18 mouse cellular contexts compared by ENCODE assay signal in the genomic region with DNA sequence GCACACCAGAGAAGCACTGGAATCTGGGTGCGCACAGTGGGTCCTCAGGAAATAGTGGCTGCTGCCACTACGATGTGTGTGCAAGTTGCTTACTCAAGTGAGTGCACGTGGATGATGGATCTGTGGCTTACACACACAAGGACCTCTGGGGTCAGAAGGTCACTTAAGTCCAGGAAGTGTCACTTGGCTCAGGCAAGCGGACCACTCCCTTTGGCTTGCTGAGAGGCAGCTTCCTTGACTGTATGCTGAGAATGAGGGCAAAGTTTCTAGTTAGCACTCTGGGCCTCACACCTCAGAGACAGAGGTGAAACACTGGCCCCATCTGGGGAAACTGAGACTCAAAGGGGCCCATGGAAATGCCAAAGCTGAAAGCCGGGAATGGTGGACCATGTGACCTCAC.
DNase-seq lines count a peak whose midpoint lies in the region; ATAC-seq and TF ChIP-seq lines count a peak whose summit lies in the region.
"Had no signal": no experiment of that assay in that cellular context is flagged by ENCODE, and none has a peak within 500 bp of the region (broad histone marks: within the 10 kb centered on the region; RNA-seq: fewer than 3 reads in every experiment).

No protein-coding gene starts in this region.

- no peak overlapping the region for H3K4me3 ChIP-seq in kidney, embryonic 15.5 days (replicated peaks)
- no peak overlapping the region for H3K4me3 ChIP-seq in CH12.LX (replicated peaks in 1 of 3; ENCODE audit: low read depth in 2 of 3, low read length in 2 of 3, poor library complexity in 1 of 3)
- H3K4me3 ChIP-seq in intestine, embryonic 14.5 days (ENCODE audit: low read depth, low read length): no peak overlapping the region
- H3K4me3 ChIP-seq: embryonic facial prominence, embryonic 12.5 days; erythroblast, embryonic 14.5 days; heart, embryonic 12.5 days; neural tube, embryonic 15.5 days had no signal

- TF ChIP-seq CTCF in CH12.LX (conservative IDR thresholded peaks at IDR 0.05 in 1 of 2, IDR thresholded peaks at IDR 0.05 in 1 of 2; ENCODE audit: low read depth in 2 of 2, low read length in 2 of 2): no peak

- dilution Hi-C loops in CH12.LX (cut with MboI; ENCODE audit: extremely low pct_ligation_motif_present, extremely low pct_unique_long_range_greater_than_20kb, low sequenced_read_pairs): no loop called here

- H3K27me3 ChIP-seq in kidney, embryonic 15.5 days: no peaks in the 10 kb centered on the region
- H3K27me3 ChIP-seq in CH12.LX (replicated peaks): no peaks in the 10 kb centered on the region
- no peaks in the 10 kb centered on the region for H3K27me3 ChIP-seq in intestine, embryonic 14.5 days (replicated peaks; ENCODE audit: control insufficient read depth, insufficient read depth, low read length)
- H3K27me3 ChIP-seq: embryonic facial prominence, embryonic 12.5 days; heart, embryonic 12.5 days; neural tube, embryonic 15.5 days had no signal

- H3K79me2 ChIP-seq in CH12.LX (replicated peaks; ENCODE audit: control insufficient read depth, extremely low read depth, insufficient read depth, poor library complexity, severe bottlenecking): no peaks in the 10 kb centered on the region

- no peaks in the 10 kb centered on the region for H3K36me3 ChIP-seq in kidney, embryonic 15.5 days
- no peaks in the 10 kb centered on the region for H3K36me3 ChIP-seq in CH12.LX (replicated peaks in 1 of 2; ENCODE audit: control insufficient read depth in 1 of 2, insufficient read depth in 1 of 2, low read length in 1 of 2)
- no peaks in the 10 kb centered on the region for H3K36me3 ChIP-seq in intestine, embryonic 14.5 days (ENCODE audit: control insufficient read depth, insufficient read depth, low read length)
- H3K36me3 ChIP-seq: embryonic facial prominence, embryonic 12.5 days; heart, embryonic 12.5 days; neural tube, embryonic 15.5 days had no signal

- in situ Hi-C loops in CH12.LX (cut with MboI; ENCODE audit: low pct_ligation_motif_present, low pct_unique_long_range_greater_than_20kb, low sequenced_read_pairs): no loop called here

- peaks cover 34% of the 10 kb centered on the region for H3K4me1 ChIP-seq in kidney, embryonic 15.5 days
- peaks cover 1 to 11% of the 10 kb centered on the region in 2 experiments; a peak in 3 of 4 replicates for H3K4me1 ChIP-seq in CH12.LX (ENCODE audit: control insufficient read depth in 1 of 2, insufficient read depth in 2 of 2)
- peaks cover 33% of the 10 kb centered on the region for H3K4me1 ChIP-seq in intestine, embryonic 14.5 days (replicated peaks; ENCODE audit: control insufficient read depth, insufficient read depth, low read length)

- TF ChIP-seq POLR2A in CH12.LX (IDR thresholded peaks at IDR 0.05; ENCODE audit: low read depth, low read length): no peak

- 71% methylated on average over 5 of the region's 5 CpGs for WGBS in kidney, embryonic 15.5 days
- 71% methylated on average over 5 of the region's 5 CpGs for WGBS in intestine, embryonic 14.5 days

- ATAC-seq in kidney, embryonic 15.5 days (replicated peaks; ENCODE audit: low FRiP score): no peak
- 0 out of 2 replicates have a peak, but pooled peaks have one; percentile 9 for ATAC-seq in intestine, embryonic 14.5 days (replicated peaks; ENCODE audit: low FRiP score, low TSS enrichment, low read depth)
- ATAC-seq: forebrain, embryonic 14.5 days had no signal

- no peak overlapping the region for H3K4me2 ChIP-seq in kidney, embryonic 15.5 days
- H3K4me2 ChIP-seq in CH12.LX (ENCODE audit: insufficient read depth, low read depth, poor library complexity, severe bottlenecking): no peak overlapping the region
- H3K4me2 ChIP-seq in intestine, embryonic 14.5 days (ENCODE audit: low read length): no peak overlapping the region
- H3K4me2 ChIP-seq: embryonic facial prominence, embryonic 12.5 days; heart, embryonic 12.5 days; hindbrain, embryonic 14.5 days; neural tube, embryonic 15.5 days had no signal

- TF ChIP-seq RAD21 in CH12.LX (IDR thresholded peaks at IDR 0.05; ENCODE audit: low read depth, low read length): no peak

- no peak for TF ChIP-seq EP300 in CH12.LX (IDR thresholded peaks at IDR 0.05; ENCODE audit: low read length)

- no peaks in the 10 kb centered on the region for H3K9me3 ChIP-seq in kidney, embryonic 15.5 days (replicated peaks)
- H3K9me3 ChIP-seq in CH12.LX (replicated peaks; ENCODE audit: low read length): no peaks in the 10 kb centered on the region
- no peaks in the 10 kb centered on the region for H3K9me3 ChIP-seq in intestine, embryonic 14.5 days (ENCODE audit: control insufficient read depth, low read length)
- H3K9me3 ChIP-seq: embryonic facial prominence, embryonic 12.5 days; heart, embryonic 12.5 days; neural tube, embryonic 15.5 days had no signal

- DNase-seq in kidney, adult 18-20 months: peak; percentile 37
- no peak for DNase-seq in CH12.LX (ENCODE audit: extremely low read depth)
- DNase-seq in intestine, embryonic 14.5 days (ENCODE audit: low spot score): no peak
- DNase-seq in kidney, postnatal 25 days: peak; percentile 46 to 74
- DNase-seq in ovary, adult 18-20 months (ENCODE audit: low spot score): no peak
- no peak for DNase-seq in thymus, postnatal 25 days
- DNase-seq: adrenal gland, adult 8-10 months; gastrocnemius, postnatal 25 days; heart, postnatal 14 days had no signal

- H3K27ac ChIP-seq in kidney, embryonic 15.5 days: no peak overlapping the region
- H3K27ac ChIP-seq in CH12.LX (ENCODE audit: insufficient read depth, low read depth): no peak overlapping the region
- no peak overlapping the region for H3K27ac ChIP-seq in intestine, embryonic 14.5 days (ENCODE audit: low read depth)
- H3K27ac ChIP-seq: hindbrain, embryonic 14.5 days; kidney, postnatal 0 days; liver, embryonic 14.5 days had no signal

- H3K9ac ChIP-seq in kidney, embryonic 15.5 days: no peak overlapping the region
- H3K9ac ChIP-seq in CH12.LX (ENCODE audit: insufficient read depth, low read depth): no peak overlapping the region
- no peak overlapping the region for H3K9ac ChIP-seq in intestine, embryonic 14.5 days (ENCODE audit: low read length)
- H3K9ac ChIP-seq: embryonic facial prominence, embryonic 12.5 days; heart, embryonic 12.5 days; hindbrain, embryonic 14.5 days; liver, embryonic 14.5 days; neural tube, embryonic 15.5 days had no signal

TF ChIP-seq in CH12.LX, 34 proteins besides CTCF, POLR2A, EP300 and RAD21:
- no peak for TF ChIP-seq USF1 (IDR thresholded peaks at IDR 0.05; ENCODE audit: low read depth, low read length)
- TF ChIP-seq MXI1 (IDR thresholded peaks at IDR 0.05; ENCODE audit: low read depth, low read length): no peak
- TF ChIP-seq ELF1 (IDR thresholded peaks at IDR 0.05; ENCODE audit: low read depth, low read length): no peak
- no peak for TF ChIP-seq HCFC1 (IDR thresholded peaks at IDR 0.05; ENCODE audit: low read depth, low read length)
- TF ChIP-seq BHLHE40 (IDR thresholded peaks at IDR 0.05; ENCODE audit: low read depth, low read length): no peak
- 0 out of 2 replicates have a peak, but pooled peaks have one; percentile 20 for TF ChIP-seq ZKSCAN1 (IDR thresholded peaks at IDR 0.05; ENCODE audit: borderline replicate concordance, low read depth, low read length)
- TF ChIP-seq CHD1 (IDR thresholded peaks at IDR 0.05; ENCODE audit: low read depth, low read length): no peak

Comparison
In these comparisons a context has a peak if more than half of its experiments do, and no peak if none do; other contexts are left out.
1. DNase-seq: peak in kidney, adult 18-20 months (single experiment) and kidney, postnatal 25 days (2 of 2); none in CH12.LX (single experiment), intestine, embryonic 14.5 days (single experiment), ovary, adult 18-20 months (single experiment) and thymus, postnatal 25 days (single experiment).